Mouse (Mus musculus) stomach, embryonic 14.5 days (tissue): ENCODE results near the gene Gm13199. TPM values are rescaled to one million over a fixed set of nuclear protein-coding genes. Genes with fewer than 3 reads are reported as not detected.

Experiments used
- ATAC-seq: fragments of 200-750 bp; cut with Nextera tagmentation; 2 replicates; pipeline ENCODE4 v1.8.0; 2017; ENCODE audit warnings: low read depth, moderate TSS enrichment; ENCODE audit not compliant: insufficient number of reproducible peaks, insufficient read depth, low FRiP score
- H3K27ac ChIP-seq: fragments of 300-500 bp; sonication (generic); 2 replicates; pipeline ENCODE4 v1.5.1; 2014; ENCODE audit warnings: mild to moderate bottlenecking, low read length, moderate library complexity, mixed read lengths
- H3K27me3 ChIP-seq: fragments of 300-500 bp; sonication (generic); 2 replicates; pipeline ENCODE4 v1.6.1; 2014; ENCODE audit warnings: low read length, control low read depth, mixed read lengths; ENCODE audit not compliant: control insufficient read depth, insufficient read depth
- H3K36me3 ChIP-seq: fragments of 300-500 bp; sonication (generic); 2 replicates; pipeline ENCODE4 v1.6.1; 2014; ENCODE audit warnings: mild to moderate bottlenecking, control low read depth, low read length, moderate library complexity, mixed read lengths; ENCODE audit not compliant: control insufficient read depth, insufficient read depth
- H3K4me1 ChIP-seq: fragments of 300-500 bp; sonication (generic); 2 replicates; pipeline ENCODE4 v1.6.1; 2014; ENCODE audit warnings: low read length, control low read depth, mixed read lengths; ENCODE audit not compliant: control insufficient read depth, insufficient read depth
- H3K4me2 ChIP-seq: fragments of 300-500 bp; sonication (generic); replicated peaks from 2 replicates; pipeline ENCODE4 v1.6.1; 2014; ENCODE audit warnings: low read depth, low read length, control low read depth
- H3K4me3 ChIP-seq: fragments of 300-500 bp; sonication (generic); 2 replicates; pipeline ENCODE4 v1.5.1; 2014; ENCODE audit warnings: low read depth, low read length, control low read depth
- H3K9ac ChIP-seq: fragments of 300-500 bp; sonication (generic); replicated peaks from 2 replicates; pipeline ENCODE4 v1.6.1; 2014; ENCODE audit warnings: low read depth, mild to moderate bottlenecking, control low read depth, low read length, moderate library complexity, mixed read lengths
- H3K9me3 ChIP-seq: fragments of 300-500 bp; sonication (generic); 2 replicates; pipeline ENCODE4 v1.6.1; 2016; ENCODE audit warnings: low read depth, low read length, control low read depth; ENCODE audit not compliant: control insufficient read depth
- WGBS: fragments of 180-500 bp; shearing (Covaris S2); extraction: QIAGEN DNeasy Blood & Tissue Kit; methylation state at CpG from one replicate; pipeline ENCODE4 v1.1.7; 2014; 5-methylcytosine and 5-hydroxymethylcytosine counted together
- polyA plus RNA-seq: library from polyadenylated mRNA; unstranded; fragments of >200 nt; fragmentation: Nextera tagmentation; extraction: Ambion mirVana; gene quantifications from 2 replicates; pipeline ENCODE4 v1.2.1, GENCODE M21; 2014

The Gm13199 gene
- polyA plus RNA-seq: 1.2 and 2.0 TPM in 2 replicates

GRCm38 (mm10) chr2:5862834-5863233 is at the start of gene Gm13199:
Gene Gm13199 (minus strand): TSS chr2:5862934.
- Histone ChIP-seq H3K27ac (no peak within 1 kb of the TSS), H3K9me3 (no peaks in the 10 kb centered on the region), H3K36me3 (peaks cover 36% of the 10 kb centered on the region), H3K4me3 (no peak within 1 kb of the TSS), H3K27me3 (no peaks in the 10 kb centered on the region), H3K4me1 (no peaks in the 10 kb centered on the region), H3K9ac (no peak within 1 kb of the TSS), H3K4me2 (no peak within 1 kb of the TSS)
- 92% methylated on average over 3 of the region's 3 CpGs for WGBS
- no peak for ATAC-seq

DNA sequence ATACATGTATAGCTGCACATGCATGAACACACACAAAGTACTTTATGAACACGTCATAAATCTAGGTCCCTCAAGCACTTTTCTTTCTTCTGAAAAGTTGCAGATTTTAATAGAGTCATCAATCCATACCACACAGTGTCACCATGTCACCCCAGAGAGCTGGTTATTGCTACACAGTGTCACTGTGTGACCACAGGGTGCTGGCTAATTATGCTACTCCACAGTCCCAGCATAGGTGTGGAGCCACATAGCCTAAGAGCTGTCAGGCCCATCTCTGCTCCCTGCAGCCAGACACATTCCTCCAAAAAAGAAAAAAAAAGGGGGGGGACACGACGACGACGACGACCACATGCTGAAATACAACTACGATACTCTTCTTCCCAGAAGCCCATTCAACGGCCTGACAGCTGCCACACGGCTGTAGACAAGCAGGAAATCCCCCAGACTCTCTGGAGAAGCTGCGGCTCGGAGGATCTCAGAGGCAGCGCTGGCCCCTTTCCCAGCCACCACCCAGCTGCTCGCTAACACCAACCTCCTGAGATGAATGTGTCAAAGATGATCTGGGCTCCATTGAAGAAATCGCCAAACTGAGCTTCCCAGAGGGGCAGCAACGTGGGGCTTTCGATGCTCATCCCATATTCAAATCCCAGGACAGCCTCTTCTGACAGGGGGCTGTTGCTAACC is 48.7 kb upstream of the Gm13199 start:
- Histone ChIP-seq H3K4me3 (no peak overlapping the region), H3K36me3 (no peaks in the 10 kb centered on the region; the same call in 1 of the 2 replicates), H3K9me3 (no peaks in the 10 kb centered on the region), H3K9ac (no peak overlapping the region), H3K27me3 (no peaks in the 10 kb centered on the region), H3K4me2 (no peak overlapping the region), H3K4me1 (no peaks in the 10 kb centered on the region), H3K27ac (no peak overlapping the region)
- WGBS: 59% methylated on average over 16 of the region's 16 CpGs
- ATAC-seq: no peak

- Histone ChIP-seq H3K4me2 (no peak overlapping the region), H3K9me3 (no peaks in the 10 kb centered on the region), H3K4me1 (no peaks in the 10 kb centered on the region), H3K27ac (no peak overlapping the region), H3K27me3 (no peaks in the 10 kb centered on the region), H3K4me3 (no peak overlapping the region), H3K9ac (no peak overlapping the region), H3K36me3 (no peaks in the 10 kb centered on the region; the same call in none of the 2 replicates)
- ATAC-seq: no peak
- 59% methylated on average over 3 of the region's 3 CpGs for WGBS
Observed at GRCm38 (mm10) chr2:5906625-5907024, 43.9 kb upstream of the Gm13199 start.

GRCm38 (mm10) chr2:5906092-5906491 is 43.4 kb upstream of the Gm13199 start:
- H3K27me3 ChIP-seq: no peaks in the 10 kb centered on the region
- no peak overlapping the region for H3K27ac ChIP-seq
- WGBS: 30% methylated on average over 5 of the region's 5 CpGs
- no peak for ATAC-seq
- H3K9me3 ChIP-seq: no peaks in the 10 kb centered on the region
- no peak overlapping the region for H3K4me3 ChIP-seq
- H3K9ac ChIP-seq: no peak overlapping the region
- H3K36me3 ChIP-seq: no peaks in the 10 kb centered on the region; the same call in none of the 2 replicates
- no peak overlapping the region for H3K4me2 ChIP-seq
- H3K4me1 ChIP-seq: no peaks in the 10 kb centered on the region

DNA sequence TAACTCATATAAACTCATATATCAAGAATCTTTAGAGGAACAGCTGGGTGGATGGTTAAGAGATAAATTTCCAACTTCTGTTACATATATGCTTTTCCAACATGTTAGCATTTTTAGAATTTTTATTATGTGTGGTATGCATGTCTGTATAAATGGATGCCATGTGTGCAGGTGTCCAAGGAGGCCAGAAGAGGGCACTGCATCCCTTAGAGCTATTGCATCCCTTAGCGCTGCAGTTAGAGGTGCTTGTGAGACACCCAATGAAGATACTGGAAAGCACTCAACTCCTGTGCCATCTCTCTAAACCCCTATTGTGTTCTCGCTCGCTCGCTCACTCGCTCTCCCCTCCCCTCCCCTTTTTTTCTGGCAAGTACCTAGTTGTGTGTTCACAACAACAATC is 37.4 kb upstream of the Gm13199 start:
- Histone ChIP-seq H3K27me3 (no peaks in the 10 kb centered on the region), H3K4me2 (no peak overlapping the region), H3K4me3 (no peak overlapping the region), H3K36me3 (no peaks in the 10 kb centered on the region; the same call in 1 of the 2 replicates), H3K9me3 (no peaks in the 10 kb centered on the region), H3K4me1 (no peaks in the 10 kb centered on the region), H3K27ac (no peak overlapping the region), H3K9ac (no peak overlapping the region)
- no peak for ATAC-seq
- WGBS: 71% methylated on average over 5 of the region's 5 CpGs

- H3K9me3 ChIP-seq: no peaks in the 10 kb centered on the region
- peak; percentile 98 for ATAC-seq
- H3K27ac ChIP-seq: peak within 1 kb of the TSS; percentile 76; the same call in 1 of the 2 replicates
- H3K4me3 ChIP-seq: peak within 1 kb of the TSS; percentile 81
- H3K4me1 ChIP-seq: no peaks in the 10 kb centered on the region
- H3K36me3 ChIP-seq: peaks cover 9% of the 10 kb centered on the region
- H3K9ac ChIP-seq: peak within 1 kb of the TSS; percentile 93
- no peaks in the 10 kb centered on the region for H3K27me3 ChIP-seq
- WGBS: under 1% methylated on average over 62 of the region's 62 CpGs
- H3K4me2 ChIP-seq: peak within 1 kb of the TSS; percentile 48
Observed at GRCm38 (mm10) chr2:5894843-5895570, 32.3 kb upstream of the Gm13199 start, which contains the start of gene Sec61a2. Gene Sec61a2 (minus strand): TSS chr2:5895432.

DNA sequence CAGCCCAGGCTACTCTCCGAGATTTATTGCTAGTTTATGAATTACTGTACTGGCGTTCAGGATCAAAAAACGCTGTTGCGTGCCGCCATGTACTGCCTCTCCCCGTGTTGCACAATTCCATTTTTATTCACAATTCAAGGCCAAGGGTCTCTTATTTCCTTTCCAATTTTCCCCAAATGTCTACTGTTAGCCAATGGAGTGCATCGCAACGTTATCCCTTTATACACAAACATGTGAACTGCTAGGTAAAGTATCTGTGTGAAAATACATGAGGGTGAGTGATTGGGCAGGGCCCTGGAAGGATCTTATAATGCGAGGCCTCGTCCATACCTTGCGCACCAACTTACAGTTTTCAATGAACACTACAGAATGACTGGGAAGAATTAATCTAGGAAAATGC is 31.6 kb upstream of the Gm13199 start:
- ATAC-seq: no peak
- H3K4me1 ChIP-seq: no peaks in the 10 kb centered on the region
- WGBS: 28% methylated on average over 11 of the region's 11 CpGs
- H3K9ac ChIP-seq: peak overlapping the region; percentile 93
- H3K27ac ChIP-seq: no peak overlapping the region
- peaks cover 9% of the 10 kb centered on the region for H3K36me3 ChIP-seq
- H3K4me3 ChIP-seq: peak overlapping the region; percentile 81
- no peaks in the 10 kb centered on the region for H3K27me3 ChIP-seq
- H3K4me2 ChIP-seq: peak overlapping the region; percentile 48
- H3K9me3 ChIP-seq: no peaks in the 10 kb centered on the region

GRCm38 (mm10) chr2:5889412-5889811 is 26.7 kb upstream of the Gm13199 start:
- no peak for ATAC-seq
- H3K36me3 ChIP-seq: peaks cover 43% of the 10 kb centered on the region

More at GRCm38 (mm10) chr2:5889412-5889811, 26.7 kb upstream of the Gm13199 start:
- no peaks in the 10 kb centered on the region for H3K9me3 ChIP-seq
- H3K4me1 ChIP-seq: no peaks in the 10 kb centered on the region
- 55% methylated on average over 2 of the region's 2 CpGs for WGBS
- no peak overlapping the region for H3K9ac ChIP-seq
- H3K27me3 ChIP-seq: no peaks in the 10 kb centered on the region
- no peak overlapping the region for H3K4me3 ChIP-seq
- H3K4me2 ChIP-seq: no peak overlapping the region
- H3K27ac ChIP-seq: no peak overlapping the region
